Mouse (Mus musculus): ENCODE measurements around the gene Tlr5.

Tlr5 gene

GRCm38 (mm10) chr1:182955047-182955620 lies 546 bp downstream of the Tlr5 start:
- no peak for DNase-seq

- DNase-seq = no peak
Observed at GRCm38 (mm10) chr1:182956186-182956960, 1.8 kb downstream of the Tlr5 start.

DNA sequence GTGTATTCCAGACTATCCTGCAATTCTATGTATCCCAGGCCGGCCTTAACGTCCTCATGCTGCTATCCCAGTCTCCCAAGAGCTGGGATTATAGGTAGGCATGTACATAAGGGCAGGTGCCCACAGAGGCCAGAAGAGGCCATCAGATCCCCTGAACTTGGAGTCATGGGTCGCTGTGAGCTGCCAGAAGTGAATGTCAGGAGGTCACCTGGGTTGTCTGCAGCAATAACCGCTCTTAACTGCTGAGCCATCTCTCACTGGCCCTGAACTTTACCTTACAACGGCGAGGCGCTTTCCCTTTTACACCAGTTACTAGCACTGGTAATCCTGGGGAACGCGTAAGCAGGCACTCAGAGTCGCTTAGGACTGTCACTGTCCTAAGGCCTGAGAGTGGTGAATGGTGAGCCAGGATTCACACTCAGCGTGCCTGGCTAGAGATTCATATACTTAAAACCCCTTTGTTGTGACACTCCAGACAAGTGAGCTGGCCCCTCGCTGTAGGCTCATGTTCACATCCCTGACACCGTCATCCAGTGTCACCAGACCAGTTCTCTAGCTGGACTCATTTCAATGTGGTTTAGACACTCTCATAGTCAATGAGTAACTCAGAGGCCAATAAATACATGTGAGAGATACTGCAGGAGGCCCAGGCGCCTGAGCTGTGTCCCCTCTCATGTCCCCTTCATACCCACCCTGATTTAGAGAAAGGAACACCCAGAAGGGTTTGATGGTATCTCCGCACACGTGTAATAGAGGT lies 2.6 kb downstream of the Tlr5 start:
- DNase-seq = no peak

DNA sequence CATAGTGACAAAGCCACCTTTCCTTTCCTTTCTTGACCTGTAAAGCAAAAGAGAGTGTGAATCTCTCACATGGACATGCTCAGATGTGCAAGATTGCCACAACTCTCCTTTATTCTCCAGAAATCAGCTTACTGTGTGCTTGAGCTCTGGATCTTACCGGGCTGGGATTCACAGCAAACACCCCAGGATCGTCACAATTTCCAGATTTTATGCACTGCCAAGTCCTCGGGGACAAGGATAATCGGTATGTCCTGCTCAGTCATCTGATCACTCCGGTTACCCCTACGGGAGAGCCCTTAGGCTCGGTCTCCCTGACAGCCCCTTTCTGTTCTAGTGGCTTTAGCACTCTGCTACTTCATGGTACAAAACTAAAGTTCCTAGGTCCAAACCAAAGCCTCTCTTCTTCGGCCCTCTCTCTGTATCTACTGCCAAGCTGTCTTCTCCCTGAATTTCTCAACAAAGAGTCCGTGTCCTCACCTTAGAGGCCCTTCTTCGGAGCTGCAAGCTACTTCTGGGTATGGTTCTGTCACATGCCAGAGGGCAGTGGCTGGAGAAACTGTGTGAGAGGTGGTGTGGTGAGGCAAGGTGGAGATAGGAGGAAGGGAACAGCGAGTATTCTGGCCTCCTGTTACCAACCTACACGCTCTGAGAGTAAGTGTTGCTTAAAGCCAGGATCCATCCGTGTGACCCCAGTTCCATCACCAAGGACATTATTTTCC lies 3.4 kb downstream of the Tlr5 start:
- DNase-seq = no peak

GRCm38 (mm10) chr1:182958824-182959223 lies 4.2 kb downstream of the Tlr5 start:
- DNase-seq = no peak

- no peak for DNase-seq
Observed at GRCm38 (mm10) chr1:182959251-182959691, 4.7 kb downstream of the Tlr5 start.

DNA sequence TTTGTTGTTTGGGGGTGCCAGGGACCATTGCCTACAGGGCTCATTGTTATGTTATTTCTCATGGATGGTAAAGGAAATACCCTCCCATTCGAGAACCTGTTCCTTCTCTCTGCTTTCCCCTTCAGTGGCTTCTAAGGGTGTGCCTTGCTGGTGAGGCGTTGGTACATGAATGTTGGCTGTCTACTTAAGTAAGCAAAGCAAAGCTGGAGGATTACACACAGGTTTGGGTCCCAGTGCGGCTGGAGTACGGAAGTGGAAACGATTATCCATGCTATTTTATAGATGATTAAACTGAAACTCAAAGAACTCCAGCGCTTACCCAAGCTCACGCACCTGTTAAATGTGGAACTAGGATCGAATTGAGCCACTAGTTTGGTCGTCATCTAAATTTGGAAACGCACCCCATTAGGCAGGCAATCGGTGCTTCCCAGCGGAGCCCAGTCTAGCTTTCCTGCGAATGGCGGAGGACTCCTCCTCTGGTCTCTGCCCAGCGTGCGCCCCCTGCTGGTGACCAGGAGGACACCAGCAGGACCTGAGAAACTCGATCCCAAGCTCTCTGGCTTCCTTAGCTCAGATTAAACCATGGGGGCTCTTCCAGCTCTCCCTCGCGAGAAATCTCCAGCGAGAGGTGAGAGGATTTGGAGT lies 5.3 kb downstream of the Tlr5 start:
- DNase-seq = peak; percentile 83

GRCm38 (mm10) chr1:182961076-182961475 lies 6.5 kb downstream of the Tlr5 start:
- DNase-seq = no peak

GRCm38 (mm10) chr1:182963329-182963728 lies 8.7 kb downstream of the Tlr5 start:
- no peak for DNase-seq

DNA sequence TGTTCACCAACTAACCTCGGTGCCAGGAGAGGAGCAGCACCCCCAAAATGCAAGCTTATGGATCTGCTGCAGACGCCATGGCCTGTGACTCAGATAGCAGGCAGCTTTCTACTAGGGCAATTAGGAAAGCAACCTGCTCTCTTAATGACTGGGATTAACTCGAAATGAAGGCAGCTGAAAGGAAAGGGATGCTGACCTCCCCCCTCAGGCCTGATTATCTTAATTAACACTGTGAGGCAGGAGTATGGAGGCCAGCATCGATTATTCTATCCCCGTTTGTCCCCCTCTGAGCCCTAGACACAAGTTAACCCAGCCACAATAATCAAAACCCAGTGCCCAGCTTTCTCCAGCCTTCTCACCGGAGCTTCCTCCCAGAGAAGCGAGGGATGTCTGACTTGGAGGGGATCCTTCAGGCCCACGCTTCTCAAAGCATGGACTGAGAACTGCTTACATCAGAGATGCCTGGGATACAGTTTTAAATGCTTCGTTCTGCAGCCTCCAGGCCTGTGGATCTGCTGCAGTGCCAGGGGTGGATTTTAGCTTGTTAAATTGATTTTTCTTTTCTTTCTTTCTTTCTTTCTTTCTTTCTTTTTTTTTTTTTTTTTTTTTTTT lies 10.4 kb downstream of the Tlr5 start:
- DNase-seq = no peak

DNA sequence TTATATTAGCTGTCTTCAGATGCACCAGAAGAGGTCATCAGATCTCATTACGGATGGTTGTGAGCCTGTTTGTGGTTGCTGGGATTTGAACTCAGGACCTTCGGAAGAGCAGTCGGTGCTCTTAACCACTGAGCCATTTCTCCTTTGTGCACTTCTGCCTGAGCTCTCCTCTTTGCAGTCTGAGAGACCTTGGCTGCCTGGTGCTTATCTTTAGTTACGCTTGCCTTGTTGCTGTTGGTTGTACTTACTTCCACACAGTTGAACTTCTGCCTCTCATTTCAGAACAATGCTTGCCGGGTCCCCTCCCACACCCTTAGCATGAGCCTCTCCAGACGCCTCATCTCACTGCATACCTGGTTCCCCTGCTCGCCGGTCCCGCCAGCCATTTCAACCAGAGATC lies 14.1 kb downstream of the Tlr5 start:
- DNase-seq = no peak

GRCm38 (mm10) chr1:182972240-182972639 lies 17.7 kb downstream of the Tlr5 start:
- no peak for DNase-seq

DNA sequence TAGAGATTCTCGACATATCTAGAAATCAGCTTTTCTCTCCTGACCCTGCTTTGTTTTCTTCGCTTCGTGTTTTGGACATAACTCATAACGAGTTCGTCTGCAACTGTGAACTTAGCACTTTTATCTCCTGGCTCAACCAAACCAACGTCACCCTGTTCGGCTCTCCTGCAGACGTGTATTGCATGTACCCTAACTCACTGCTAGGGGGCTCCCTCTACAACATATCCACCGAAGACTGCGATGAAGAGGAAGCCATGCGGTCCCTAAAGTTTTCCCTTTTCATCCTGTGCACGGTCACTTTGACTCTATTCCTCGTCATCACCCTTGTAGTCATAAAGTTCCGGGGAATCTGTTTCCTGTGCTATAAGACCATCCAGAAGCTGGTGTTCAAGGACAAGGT lies 20.2 kb downstream of the Tlr5 start:
- DNase-seq = no peak

- no peak for DNase-seq
Observed at GRCm38 (mm10) chr1:182980702-182981101, 26.1 kb downstream of the Tlr5 start.

- DNase-seq = peak; percentile 81
Observed at GRCm38 (mm10) chr1:182982995-182983394, 28.4 kb downstream of the Tlr5 start.

- DNase-seq = peak; percentile 10
Observed at GRCm38 (mm10) chr1:182983496-182984127, 29.0 kb downstream of the Tlr5 start.

GRCm38 (mm10) chr1:182986243-182986642 lies 31.7 kb downstream of the Tlr5 start:
- DNase-seq = no peak

- DNase-seq = no peak
Observed at GRCm38 (mm10) chr1:182986750-182987149, 32.2 kb downstream of the Tlr5 start.

- no peak for DNase-seq
Observed at GRCm38 (mm10) chr1:182987801-182988200, 33.2 kb downstream of the Tlr5 start.

- DNase-seq = no peak
Observed at GRCm38 (mm10) chr1:182988646-182989045, 34.1 kb downstream of the Tlr5 start.

- no peak for DNase-seq
Observed at GRCm38 (mm10) chr1:182990092-182990762, 35.6 kb downstream of the Tlr5 start.
